Mouse (Mus musculus): ENCODE results near the gene Gm37240.

The Gm37240 gene

DNA sequence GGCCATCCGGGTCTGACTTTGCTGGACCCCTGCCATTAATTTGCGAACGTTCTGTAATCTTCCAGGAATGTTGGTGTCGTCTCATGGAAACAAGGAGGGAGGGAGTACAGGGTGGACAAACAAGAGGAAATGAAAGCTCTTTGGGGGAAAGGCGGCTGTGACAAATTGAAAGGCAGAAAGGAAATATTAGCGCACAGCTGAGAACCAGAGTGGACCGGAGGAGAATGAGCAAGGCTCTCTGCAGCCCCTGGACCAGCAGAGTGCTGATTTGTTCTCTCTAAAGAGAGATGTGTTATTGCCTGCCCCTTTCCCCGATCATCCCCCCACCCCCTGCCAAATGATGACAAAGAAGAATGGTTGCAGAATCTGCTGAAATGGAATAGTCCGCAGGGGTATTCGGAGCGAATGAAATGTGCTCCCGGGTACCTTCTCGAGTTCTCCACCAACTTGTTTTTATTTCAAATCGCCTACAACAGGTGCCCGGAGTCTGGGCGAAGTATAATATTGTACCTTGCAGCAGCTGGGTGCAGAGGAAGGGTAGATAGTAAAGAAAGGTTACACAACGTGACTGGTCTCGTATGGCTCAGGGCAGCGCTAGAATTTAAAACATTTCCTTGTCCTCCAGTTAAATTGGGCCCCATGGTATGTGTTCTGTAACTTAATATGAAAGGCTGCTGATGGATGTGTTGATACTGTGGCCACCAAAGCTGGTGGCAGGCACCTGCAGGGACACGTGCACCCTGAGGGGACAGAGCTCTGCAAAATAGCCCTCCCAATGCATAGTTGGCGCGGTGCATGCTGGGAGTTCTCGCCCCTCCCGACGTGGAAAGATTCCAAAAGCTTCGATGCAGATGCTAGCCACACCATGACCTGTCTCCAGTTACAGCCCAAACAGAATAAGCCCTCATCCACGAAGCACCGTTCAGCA lies 712.5 kb downstream of the Gm37240 start:
- DNase-seq, result no peak

DNA sequence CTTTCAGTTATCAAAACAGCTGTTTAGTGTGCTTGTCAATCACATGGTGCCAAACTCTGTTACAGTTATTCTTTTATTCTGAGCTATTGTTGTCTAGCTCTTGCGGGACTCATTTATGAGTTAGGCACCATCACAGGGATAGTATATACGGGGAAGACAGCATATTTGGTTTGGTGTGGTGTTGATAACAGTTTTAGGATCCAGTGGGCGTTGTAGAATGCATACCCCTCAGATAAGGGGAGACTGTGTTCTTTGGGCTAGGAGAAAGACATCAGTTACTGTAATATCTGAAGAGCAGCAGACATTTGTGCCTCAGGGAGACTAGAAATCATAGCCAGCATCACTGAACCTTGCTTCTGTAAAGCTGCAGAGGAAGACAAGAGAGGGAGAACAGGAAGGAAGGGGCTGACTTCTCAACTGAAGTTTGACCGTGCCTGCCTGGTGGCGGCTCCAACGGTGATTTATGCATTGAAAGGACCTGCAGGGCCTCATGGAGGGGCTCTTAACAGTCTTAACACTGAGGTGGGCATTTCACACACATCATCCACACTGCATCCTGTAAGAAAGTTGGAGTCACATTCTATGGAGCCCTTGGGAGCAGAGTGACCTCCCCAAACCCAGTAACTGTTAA lies 713.8 kb downstream of the Gm37240 start:
- DNase-seq, result no peak

DNA sequence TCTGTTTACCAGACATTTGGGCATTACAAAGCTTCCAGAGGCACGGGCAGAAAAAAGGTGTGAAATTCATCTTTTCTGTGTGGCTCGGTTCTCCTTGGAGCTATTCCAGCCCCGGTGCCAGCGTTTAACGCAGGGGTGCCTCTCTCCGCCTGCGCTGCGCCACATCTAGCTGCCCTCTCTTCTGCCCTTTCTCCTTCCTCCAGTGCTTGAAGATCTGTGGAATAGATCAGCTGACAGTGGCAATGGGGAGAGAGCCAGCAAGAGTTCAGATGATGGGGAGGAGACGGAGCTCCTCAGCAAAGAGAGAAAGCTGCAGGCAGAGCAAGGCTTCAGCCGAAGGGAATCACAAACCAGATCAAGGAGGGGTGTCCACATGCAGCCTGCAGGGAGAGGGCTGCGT lies 714.8 kb downstream of the Gm37240 start:
- peak; percentile 47 to 51 for DNase-seq

- DNase-seq, result no peak
Observed at GRCm38 (mm10) chr3:85172096-85172495, 715.2 kb downstream of the Gm37240 start.

- DNase-seq, result no peak
Observed at GRCm38 (mm10) chr3:85168816-85169215, 718.5 kb downstream of the Gm37240 start.

DNA sequence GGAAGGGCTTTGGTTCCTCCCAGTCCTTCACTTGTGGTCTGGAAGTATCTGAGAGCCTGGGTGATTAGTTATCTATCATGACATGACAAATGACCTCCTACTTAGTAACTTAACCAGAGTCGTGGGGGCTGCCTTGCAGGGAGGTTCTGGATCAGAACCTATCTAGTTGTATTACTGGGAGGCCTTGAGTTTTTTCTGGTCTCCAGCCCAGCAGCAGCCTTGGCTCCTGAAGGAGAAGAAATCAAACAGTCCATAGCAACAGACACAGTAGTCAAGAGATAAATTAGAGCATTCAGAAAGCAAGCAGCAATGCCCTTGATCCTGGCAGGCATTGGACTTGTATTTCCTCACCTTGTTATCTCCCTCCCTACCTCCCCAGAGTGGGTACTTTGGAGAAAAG lies 722.4 kb downstream of the Gm37240 start:
- DNase-seq, result no peak

GRCm38 (mm10) chr3:85163396-85163795 lies 723.9 kb downstream of the Gm37240 start:
- no peak for DNase-seq

DNA sequence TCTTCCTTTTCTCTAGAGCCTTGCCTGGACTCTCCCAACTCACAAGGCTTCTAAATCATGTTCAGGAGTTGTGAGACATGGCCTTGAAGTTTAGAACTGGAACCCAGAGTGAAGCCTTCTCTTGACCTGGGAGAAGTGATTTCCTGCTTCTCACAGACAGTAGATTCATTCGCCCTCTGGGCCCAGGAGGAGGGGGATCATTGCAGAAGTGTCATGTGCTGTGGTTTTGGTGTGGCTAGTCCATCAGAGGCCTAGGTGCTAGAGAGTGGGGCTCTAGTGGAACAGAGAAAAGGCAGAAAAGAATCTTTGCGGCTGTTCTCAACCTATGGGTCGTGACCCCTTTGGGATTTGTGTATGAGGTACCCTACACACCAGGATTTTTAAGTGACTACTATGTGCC lies 724.9 kb downstream of the Gm37240 start:
- no peak for DNase-seq

GRCm38 (mm10) chr3:85160816-85161215 lies 726.5 kb downstream of the Gm37240 start:
- no peak for DNase-seq

- DNase-seq, result no peak
Observed at GRCm38 (mm10) chr3:85159631-85160030, 727.7 kb downstream of the Gm37240 start.

- DNase-seq, result no peak
Observed at GRCm38 (mm10) chr3:85148816-85149215, 738.5 kb downstream of the Gm37240 start.

DNA sequence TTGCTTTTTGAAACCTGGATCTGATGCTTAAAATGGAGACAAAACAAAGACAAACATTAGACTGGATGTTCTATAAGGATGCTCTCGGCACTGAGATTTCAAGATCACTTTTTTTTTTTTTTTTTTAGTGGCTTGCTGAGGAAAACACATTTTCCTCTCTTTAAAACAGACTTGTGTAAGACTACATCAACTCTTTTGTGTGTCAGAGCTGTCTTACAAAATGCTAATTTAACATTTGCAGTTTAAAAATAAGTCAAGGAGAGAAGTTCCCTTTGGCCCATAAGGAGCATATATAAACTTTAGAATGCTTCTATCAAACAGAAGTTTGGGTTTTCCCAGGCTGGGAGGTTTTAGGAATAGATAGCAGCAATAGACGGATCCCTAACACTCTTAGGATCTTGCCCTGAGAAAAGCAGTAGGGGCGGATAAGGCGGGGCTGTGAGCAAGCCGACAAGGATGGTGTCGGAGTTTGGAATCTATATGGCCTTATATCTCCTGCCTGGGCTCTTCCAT lies 739.2 kb downstream of the Gm37240 start:
- DNase-seq, result no peak

- DNase-seq, result no peak
Observed at GRCm38 (mm10) chr3:85145568-85145967, 741.8 kb downstream of the Gm37240 start.

DNA sequence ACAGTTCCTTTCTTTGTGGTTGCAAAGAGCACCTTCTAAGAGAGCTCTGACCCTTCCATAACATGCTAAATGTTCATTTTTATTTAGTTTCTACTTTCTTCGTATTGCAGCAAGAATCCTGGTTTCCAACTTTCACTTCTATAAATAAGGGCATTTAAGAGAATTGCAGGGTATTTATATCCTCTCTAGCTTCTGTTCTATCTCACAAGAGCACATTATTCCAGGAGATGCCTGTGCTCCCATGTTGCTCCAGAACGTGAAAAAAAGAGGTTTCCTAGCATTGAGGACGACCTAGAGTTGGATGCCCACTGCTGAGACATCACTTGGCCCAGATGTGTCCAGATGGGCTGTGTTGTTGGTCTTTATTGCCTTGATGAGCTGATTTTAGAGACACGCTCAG lies 742.2 kb downstream of the Gm37240 start:
- DNase-seq, result no peak

GRCm38 (mm10) chr3:85144425-85144824 lies 742.9 kb downstream of the Gm37240 start:
- no peak for DNase-seq

GRCm38 (mm10) chr3:85140488-85140887 lies 746.8 kb downstream of the Gm37240 start:
- no peak for DNase-seq

GRCm38 (mm10) chr3:85138407-85138806 lies 748.9 kb downstream of the Gm37240 start:
- no peak for DNase-seq

GRCm38 (mm10) chr3:85133561-85133960 lies 753.8 kb downstream of the Gm37240 start:
- DNase-seq, result no peak

GRCm38 (mm10) chr3:85131878-85132277 lies 755.4 kb downstream of the Gm37240 start:
- DNase-seq, result no peak

GRCm38 (mm10) chr3:85128546-85128945 lies 758.8 kb downstream of the Gm37240 start:
- DNase-seq, result no peak

GRCm38 (mm10) chr3:85126970-85127369 lies 760.3 kb downstream of the Gm37240 start:
- DNase-seq, result no peak

DNA sequence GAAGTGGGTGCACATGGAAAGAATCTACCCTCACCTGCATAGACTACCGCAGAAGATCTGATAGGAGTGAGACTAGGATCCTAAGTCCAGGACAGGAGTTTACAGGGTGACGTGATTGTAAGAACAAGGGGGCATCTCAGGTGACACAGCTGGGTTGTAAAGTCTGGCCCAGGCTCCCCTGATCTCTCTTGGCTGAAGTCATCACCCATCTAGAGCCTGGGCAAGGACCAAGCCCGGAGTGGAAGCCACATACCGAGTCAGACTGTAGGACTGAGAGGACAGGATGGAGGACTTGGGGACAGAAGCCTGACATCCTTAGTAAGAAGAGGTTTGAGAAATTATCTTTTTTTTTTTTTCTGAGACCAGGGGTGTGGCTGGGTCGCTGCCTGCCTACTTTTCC lies 761.8 kb downstream of the Gm37240 start:
- DNase-seq, result no peak

- DNase-seq, result no peak
Observed at GRCm38 (mm10) chr3:85124924-85125323, 762.4 kb downstream of the Gm37240 start.

DNA sequence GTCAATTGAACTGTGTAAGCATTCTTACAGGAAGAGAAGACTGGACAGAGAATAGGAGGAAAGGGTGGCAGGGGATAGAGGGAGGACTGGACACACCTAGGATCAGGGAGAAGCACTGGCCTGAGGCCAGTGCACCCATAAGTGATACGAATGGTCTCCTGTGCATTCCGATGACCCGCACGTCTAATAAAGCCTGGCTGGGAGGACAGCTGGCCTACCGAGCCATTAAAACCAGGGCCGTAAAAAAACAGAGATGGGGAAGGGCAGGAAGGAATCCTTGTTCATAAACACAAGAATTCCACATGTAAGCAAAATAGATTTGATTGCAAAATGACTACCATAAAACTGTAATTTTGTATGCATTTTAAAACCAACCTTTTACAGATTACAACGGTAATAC lies 762.9 kb downstream of the Gm37240 start:
- DNase-seq, result no peak
